Mouse (Mus musculus): ENCODE data around the gene Col27a1. TPM values are rescaled to one million over a fixed set of nuclear protein-coding genes. Genes with fewer than 3 reads are reported as not detected.

Gene Col27a1
- total RNA-seq, 2 experiments from 2014 or later = 1.1 to 1.4 TPM

DNA sequence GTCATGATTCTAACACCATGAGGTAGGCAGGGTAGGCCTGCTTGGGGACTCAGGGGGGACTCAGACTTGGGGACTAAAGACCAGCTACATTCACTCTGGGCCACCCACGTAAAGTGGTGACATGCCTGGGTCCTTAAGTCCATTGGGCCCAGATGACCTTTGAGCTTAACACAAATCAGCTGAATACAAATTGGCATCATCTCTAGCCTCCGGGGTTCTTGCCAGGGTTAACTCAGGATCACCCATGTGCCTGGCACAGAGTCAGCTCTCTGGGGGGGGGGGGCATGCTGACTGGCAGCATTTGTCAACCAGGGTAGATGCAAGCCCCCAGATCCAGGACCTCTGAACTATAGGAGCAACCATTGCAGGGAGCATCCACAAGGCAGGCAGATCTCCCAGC lies 42.6 kb downstream of the Col27a1 start:
- no peak for DNase-seq
- intact Hi-C loops (cut with DNase I) = no loop called here

GRCm38 (mm10) chr4:63257346-63257745 lies 43.5 kb downstream of the Col27a1 start:
- DNase-seq = no peak
- intact Hi-C loops (cut with DNase I) = no loop called here

DNA sequence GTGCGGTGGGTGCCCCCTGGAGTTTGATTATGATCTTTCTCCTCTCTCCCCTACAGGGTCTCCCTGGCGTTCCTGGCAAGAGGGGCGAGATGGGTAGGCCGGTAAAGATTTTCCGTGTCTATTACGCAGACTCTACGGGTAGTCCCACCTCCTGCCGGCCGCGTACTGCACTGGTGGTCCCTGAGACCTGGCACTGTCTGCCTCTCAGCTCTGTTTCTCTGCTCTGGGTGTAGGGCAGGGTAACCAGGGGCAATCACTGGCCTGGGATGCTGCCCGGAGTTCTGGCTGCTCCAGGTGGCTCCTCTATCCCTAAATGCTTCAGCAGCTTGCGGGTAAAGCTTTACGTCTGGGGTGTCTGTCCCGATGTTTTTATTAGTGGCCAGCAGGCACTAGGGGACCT lies 44.3 kb downstream of the Col27a1 start:
- intact Hi-C loops (cut with DNase I) = no loop called here
- DNase-seq = no peak

DNA sequence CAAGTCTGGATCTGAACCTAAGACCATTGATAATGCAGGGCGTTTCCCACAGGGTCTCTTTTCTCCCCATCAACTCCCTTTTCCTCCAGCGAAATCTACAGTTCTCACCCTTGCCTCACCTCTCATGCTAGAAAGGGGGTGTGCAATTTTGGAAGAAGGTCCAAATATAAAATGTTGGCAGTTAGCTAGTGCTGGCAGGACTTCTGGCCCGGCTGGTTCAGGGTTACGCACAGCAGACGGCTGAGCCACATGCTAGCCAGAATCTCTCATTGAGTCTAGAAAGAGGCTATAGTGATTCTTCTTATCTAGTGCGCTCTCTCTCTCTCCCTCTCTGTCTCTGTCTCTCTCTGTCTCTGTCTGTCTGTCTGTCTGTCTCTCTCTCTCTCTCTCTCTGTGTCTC lies 45.3 kb downstream of the Col27a1 start:
- intact Hi-C loops (cut with DNase I) = no loop called here
- no peak for DNase-seq

GRCm38 (mm10) chr4:63260506-63260905 lies 46.7 kb downstream of the Col27a1 start:
- intact Hi-C loops (cut with DNase I) = no loop called here
- no peak for DNase-seq

- intact Hi-C loops (cut with DNase I) = no loop called here
- DNase-seq = no peak
These were observed 49.1 kb downstream of the Col27a1 start for GRCm38 (mm10) chr4:63262941-63263340.

DNA sequence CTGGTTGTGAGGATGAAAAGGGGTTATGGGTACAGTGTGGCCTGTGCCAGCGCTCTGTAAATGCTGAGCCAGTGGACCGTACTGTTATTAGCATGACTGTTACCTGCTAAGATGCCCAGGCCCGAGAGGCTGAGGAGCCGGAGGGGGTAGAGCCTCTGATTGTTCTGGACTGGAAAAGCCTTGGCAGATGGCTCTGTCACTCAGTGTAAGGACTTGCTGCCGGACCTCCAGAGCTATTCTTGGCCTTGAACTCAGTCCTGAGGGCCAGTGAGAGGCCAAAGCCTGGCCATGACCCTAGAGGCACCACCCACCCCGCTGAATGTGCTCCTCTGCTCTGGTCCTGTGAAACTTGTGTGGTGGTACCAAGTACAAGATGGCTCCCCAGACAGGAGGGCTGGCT lies 52.5 kb downstream of the Col27a1 start:
- no peak for DNase-seq
- intact Hi-C loops (cut with DNase I) = no loop called here

DNA sequence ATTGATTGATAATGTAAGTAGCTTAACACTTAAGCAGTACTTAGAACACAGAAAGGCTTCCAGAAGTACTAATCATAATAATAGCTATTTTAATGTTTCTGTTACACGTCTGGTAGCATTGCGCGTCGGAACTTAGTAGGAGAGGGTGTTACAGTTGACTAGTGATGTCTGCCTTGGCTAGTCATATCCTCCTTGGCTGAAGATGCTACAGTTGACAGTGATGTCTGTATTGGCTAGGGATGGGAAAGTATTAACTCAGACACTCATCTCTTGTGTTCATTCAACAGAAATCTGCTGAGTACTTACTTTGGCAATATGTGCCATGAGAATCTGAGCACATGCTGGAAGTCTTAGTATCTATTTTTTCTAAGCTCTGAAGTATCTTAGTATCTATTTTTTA lies 53.3 kb downstream of the Col27a1 start:
- intact Hi-C loops (cut with DNase I) = no loop called here

DNA sequence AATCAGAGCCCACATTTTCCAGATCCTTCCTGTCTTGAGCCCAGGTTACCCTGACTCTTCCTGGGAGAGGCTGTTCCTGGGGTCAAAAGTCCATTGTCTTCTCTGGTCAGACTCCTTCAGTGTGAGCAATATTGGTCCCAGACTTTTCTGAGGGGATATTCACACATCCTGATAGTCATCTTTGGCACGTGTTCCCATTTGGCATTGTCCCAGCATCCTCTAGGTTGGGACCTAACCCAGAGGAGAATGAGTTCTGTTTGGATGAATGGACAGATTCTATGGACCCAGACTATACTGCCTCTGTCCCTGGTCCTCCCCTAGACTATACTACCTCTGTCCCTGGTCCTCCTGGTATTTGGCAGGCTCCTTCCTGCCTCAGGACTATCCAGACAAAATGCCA lies 53.8 kb downstream of the Col27a1 start:
- intact Hi-C loops (cut with DNase I) = no loop called here
- no peak for DNase-seq

More for the DNA sequence above, 53.3 kb downstream of the Col27a1 start:
- no peak for DNase-seq

DNA sequence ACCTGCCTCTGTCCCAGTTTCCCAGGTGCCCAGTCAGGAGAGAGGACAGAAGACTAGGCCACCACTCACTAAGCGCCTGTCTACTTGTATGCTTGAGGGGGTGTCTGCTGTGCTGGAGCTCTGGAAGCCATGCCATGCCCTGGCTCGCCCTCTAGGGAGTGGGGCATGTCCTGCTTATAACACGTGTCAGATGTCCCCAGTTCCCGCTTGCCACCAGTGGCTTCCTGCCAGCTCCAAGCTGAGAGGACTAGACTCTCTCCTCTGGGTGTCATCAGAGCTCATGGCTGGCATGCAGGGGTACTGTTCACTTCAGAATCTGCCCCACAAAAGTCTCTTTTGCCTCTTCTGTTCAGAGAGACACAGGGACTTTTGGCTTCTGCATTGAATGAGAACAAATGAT lies 55.0 kb downstream of the Col27a1 start:
- peak; percentile 36 to 39 for DNase-seq
- intact Hi-C loops (cut with DNase I) = no loop called here

DNA sequence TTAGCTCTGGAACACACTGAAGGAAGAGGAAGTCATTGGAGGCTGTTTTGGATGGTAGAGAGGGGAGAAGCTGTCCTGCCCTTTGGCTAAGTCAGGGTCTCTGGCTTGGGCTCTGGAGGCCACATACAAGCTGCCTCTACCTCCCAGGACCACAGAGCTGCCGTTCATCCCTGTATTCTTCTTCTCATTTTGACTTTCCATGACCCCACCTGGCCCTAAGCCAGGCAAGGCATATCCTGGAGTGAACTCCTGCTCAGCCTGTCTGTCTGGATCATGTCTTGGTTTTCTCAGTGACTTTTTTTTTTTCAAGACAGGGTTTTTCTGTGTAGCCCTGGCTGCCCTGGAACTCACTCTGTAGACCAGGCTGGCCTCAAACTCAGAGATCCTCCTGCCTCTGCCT lies 60.7 kb downstream of the Col27a1 start:
- DNase-seq = no peak

DNA sequence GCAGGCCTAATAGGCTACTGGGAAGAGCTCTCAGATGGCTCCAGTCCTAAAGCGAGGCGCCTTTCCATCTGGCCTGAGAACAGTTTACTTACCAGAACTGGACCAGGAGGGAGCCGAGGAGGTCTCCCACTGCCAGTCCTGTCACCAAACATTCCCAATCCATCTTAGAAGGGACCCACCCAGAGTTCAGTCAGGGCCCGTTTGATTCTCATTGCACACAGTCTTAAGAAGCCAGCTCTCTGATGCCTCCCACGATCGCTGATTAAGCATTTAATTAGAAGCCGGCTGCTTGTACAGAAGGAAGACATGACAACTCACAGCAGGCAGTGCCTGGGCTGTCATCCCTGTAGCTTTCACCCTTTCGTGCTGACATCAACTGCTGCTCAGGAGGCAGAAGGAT lies 61.4 kb downstream of the Col27a1 start:
- peak; percentile 54 to 55 for DNase-seq
- intact Hi-C loops (cut with DNase I) = loop anchor here (5.0 kb wide), 1 partner anchor 58 kb away; no protein-coding TSS in a partner anchor

More for the DNA sequence above, 60.7 kb downstream of the Col27a1 start:
- intact Hi-C loops (cut with DNase I) = no loop called here

GRCm38 (mm10) chr4:63276571-63276970 lies 62.8 kb downstream of the Col27a1 start:
- intact Hi-C loops (cut with DNase I) = loop anchor here (2.0 to 5.0 kb wide), 2 partner anchors 30 to 59 kb away; no protein-coding TSS in a partner anchor
- DNase-seq = no peak

- DNase-seq = peak; percentile 48 to 69
- intact Hi-C loops (cut with DNase I) = loop anchor here (5.0 kb wide), 1 partner anchor 62 kb away; no protein-coding TSS in a partner anchor
These were observed 65.0 kb downstream of the Col27a1 start for GRCm38 (mm10) chr4:63278821-63279220.

DNA sequence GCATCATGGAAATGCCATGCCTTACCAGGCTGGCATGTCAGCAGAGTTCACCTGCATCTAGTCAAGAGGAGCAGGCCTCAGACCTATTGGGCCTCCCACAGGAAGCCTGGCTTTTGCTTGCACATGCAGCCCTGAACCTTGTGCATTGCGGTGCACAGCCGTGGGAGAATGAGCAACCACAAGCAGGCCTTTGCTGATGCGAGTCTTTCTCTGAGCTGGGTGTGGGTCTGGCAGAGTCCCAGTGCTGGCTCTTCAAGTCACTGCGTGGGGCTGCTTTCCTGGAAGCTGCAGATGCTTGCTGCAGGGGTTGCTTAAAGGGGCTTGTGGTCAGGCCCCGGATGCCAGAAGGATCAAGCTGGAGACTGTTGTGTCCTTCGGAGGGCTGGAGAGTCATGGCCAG lies 67.9 kb downstream of the Col27a1 start:
- intact Hi-C loops (cut with DNase I) = no loop called here
- DNase-seq = peak in 1 of 2 experiments; percentile 26

- intact Hi-C loops (cut with DNase I) = no loop called here
- DNase-seq = no peak
These were observed 69.5 kb downstream of the Col27a1 start for GRCm38 (mm10) chr4:63283319-63283718.

DNA sequence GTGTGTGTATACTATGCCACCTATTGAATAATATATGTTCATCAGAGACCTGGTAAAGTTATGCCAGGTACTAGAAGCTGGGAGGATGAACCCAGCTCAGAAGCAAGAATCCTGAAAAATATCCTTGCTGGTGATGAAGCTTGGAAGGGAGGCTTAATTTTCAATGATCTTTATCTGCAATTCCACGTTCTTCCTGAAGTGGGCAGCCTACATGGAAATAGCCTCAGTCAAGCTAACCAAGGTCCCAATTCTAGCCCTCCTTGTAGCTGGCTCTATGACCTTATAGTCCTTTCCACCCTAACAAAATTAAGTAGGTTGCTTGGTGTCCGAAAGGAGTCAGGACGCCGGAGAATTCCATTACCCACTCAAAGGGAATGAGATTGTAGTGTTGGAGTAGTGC lies 72.2 kb downstream of the Col27a1 start:
- DNase-seq = no peak
- intact Hi-C loops (cut with DNase I) = no loop called here

DNA sequence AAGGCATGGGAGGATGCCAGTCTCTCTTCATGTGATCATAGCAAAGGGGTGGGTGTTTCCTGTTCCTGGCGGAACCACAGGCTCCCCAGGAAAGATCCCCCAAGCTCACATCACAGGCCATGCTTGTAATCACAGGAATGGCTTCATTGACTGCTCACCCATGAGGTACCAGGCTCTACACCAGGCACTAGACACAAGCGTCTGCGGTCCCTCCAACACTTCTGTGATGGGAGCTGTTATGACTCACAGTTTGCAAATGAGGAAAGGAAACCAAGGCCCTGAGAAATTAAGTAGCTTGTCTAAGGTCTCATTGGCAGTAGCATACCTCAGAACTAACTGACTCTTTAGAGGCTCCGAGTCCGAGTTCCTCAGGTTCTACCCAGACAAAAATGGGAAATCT lies 74.7 kb downstream of the Col27a1 start:
- DNase-seq = no peak
- intact Hi-C loops (cut with DNase I) = no loop called here

GRCm38 (mm10) chr4:63290081-63290480 lies 76.3 kb downstream of the Col27a1 start:
- intact Hi-C loops (cut with DNase I) = no loop called here
- peak; percentile 27 to 37 for DNase-seq

- intact Hi-C loops (cut with DNase I) = no loop called here
- DNase-seq = peak; percentile 82 to 86
These were observed 77.3 kb downstream of the Col27a1 start for GRCm38 (mm10) chr4:63291075-63291474.

DNA sequence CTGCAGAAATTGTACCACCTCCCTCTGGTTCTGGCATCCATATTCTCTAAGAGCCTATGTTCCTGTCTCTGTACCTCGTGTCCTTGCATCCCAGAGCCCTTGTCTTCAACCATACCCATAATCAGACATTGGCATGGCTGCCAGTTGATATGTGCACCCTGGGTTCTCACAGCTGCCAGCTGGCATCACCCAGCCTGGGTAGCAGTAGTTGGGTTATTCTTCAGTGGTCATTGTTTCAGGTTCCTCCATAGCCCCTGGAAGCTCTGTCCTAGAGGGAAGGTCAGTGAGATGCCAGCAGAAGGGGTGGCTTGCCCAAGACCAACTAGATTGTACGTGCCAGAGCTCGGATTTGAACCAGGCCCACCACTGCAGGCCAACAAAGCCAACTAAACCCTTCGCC lies 77.9 kb downstream of the Col27a1 start:
- intact Hi-C loops (cut with DNase I) = no loop called here

DNA sequence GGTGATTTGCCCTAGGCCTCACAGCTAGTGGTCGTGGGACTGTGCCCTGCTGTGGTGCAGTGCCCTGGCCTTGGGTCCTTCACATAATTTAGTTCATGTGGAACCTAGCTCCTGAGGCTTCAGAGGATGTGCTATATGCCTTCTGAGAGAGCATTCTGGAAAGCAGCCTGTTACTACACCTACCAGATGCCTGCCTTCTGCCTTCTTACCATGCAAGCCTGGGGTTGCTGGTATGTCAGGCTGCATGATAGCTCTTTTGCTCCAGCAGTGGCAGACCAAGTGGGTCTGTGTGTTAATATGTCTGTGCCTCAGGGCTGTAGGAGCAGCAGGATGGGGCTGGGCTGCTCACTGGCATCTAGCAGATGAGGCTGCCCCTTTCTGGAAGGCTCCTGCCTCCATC lies 81.8 kb downstream of the Col27a1 start:
- DNase-seq = no peak
- intact Hi-C loops (cut with DNase I) = no loop called here

More for the DNA sequence above, 77.9 kb downstream of the Col27a1 start:
- DNase-seq = no peak

- intact Hi-C loops (cut with DNase I) = no loop called here
- no peak for DNase-seq
These were observed 82.5 kb downstream of the Col27a1 start for GRCm38 (mm10) chr4:63296263-63296662.

Data from heart, postnatal 36 days (tissue).